Mouse (Mus musculus) liver, postnatal 0 days (tissue): Measurements from ENCODE around the gene Myod1.

Experiments
- CTCF ChIP-seq: sonication (generic); IDR thresholded peaks from 2 replicates; pipeline ENCODE4 v1.5.1; 2016; ENCODE audit warnings: antibody characterized with exemption, low read depth
- EP300 ChIP-seq: IDR thresholded peaks from 2 replicates; pipeline ENCODE4 v1.6.1; 2016; ENCODE audit warnings: antibody characterized with exemption, low read depth, mild to moderate bottlenecking

DNA sequence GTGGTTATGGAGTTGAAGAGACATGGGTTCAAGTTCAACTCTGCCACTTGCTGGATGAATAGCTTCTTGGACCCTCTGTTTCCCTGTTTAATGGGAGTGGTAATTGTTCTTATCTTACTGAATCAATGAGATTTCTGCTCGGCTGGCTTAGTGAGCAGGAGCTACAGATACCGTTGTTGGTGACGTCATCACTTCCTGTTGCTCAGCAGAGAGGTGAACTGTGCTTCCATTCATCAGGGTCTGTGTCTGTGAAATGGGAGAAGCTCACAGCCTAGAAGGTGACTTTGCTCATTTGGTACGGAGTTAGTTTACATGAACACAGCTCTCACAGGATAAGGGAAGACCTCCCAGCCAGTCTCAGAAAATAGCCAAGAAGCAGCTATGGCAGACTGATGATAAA is 22.4 kb upstream of the Myod1 start:
- TF ChIP-seq CTCF (no peak), EP300 (no peak)
